Comparison of ENCODE assay signal across 11 mouse cellular contexts in the genomic region with DNA sequence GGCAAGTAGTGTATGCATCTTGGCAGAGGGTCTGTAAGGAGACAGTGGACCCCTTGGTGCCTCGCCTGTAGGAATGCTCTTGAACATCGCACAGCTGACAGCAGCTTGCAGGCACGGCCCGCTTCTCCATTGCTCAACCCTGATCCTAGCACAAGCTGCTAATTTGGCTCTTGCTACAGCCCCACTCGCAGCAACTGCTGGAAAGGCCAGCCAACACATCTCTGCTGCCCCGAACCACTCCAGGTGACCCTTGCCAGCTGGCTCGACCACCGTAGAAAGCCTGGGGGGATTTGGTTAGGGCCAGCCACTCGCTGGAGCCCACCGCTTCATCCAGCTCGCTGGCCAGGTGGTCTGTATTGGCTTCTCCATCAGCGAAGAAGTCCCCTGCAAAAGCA. TPM values are rescaled to one million over a fixed set of nuclear protein-coding genes. Genes with fewer than 3 reads are reported as not detected.
DNase-seq lines count a peak whose midpoint lies in the region; ATAC-seq and TF ChIP-seq lines count a peak whose summit lies in the region.
"Had no signal": no experiment of that assay in that cellular context is flagged by ENCODE, and none has a peak within 500 bp of the region (broad histone marks: within the 10 kb centered on the region; RNA-seq: fewer than 3 reads in every experiment).

No protein-coding gene starts in this region.

- no peak overlapping the region for H3K9ac ChIP-seq in embryonic facial prominence, embryonic 12.5 days
- H3K9ac ChIP-seq in hindbrain, embryonic 15.5 days = no peak overlapping the region
- H3K9ac ChIP-seq in midbrain, embryonic 15.5 days = no peak overlapping the region

- H3K27ac ChIP-seq in layer of hippocampus, adult 2 months = peak overlapping the region; percentile 72; the same call in 1 of the 2 replicates
- no peak overlapping the region for H3K27ac ChIP-seq in embryonic facial prominence, embryonic 12.5 days
- H3K27ac ChIP-seq in hindbrain, embryonic 15.5 days (replicated peaks) = no peak overlapping the region
- H3K27ac ChIP-seq in midbrain, embryonic 15.5 days = no peak overlapping the region

- 26% methylated on average over 12 of the region's 12 CpGs for WGBS in embryonic facial prominence, embryonic 12.5 days
- WGBS in hindbrain, embryonic 15.5 days = 39% methylated on average over 12 of the region's 12 CpGs
- WGBS in midbrain, embryonic 15.5 days = 34% methylated on average over 12 of the region's 12 CpGs

- H3K36me3 ChIP-seq in embryonic facial prominence, embryonic 12.5 days = no peaks in the 10 kb centered on the region
- H3K36me3 ChIP-seq in hindbrain, embryonic 15.5 days = no peaks in the 10 kb centered on the region
- H3K36me3 ChIP-seq in midbrain, embryonic 15.5 days (replicated peaks) = no peaks in the 10 kb centered on the region

- peak overlapping the region; percentile 58; the same call in 1 of the 2 replicates for H3K4me3 ChIP-seq in layer of hippocampus, adult 2 months
- peak overlapping the region; percentile 37; the same call in 1 of the 2 replicates for H3K4me3 ChIP-seq in embryonic facial prominence, embryonic 12.5 days
- H3K4me3 ChIP-seq in hindbrain, embryonic 15.5 days = no peak overlapping the region
- no peak overlapping the region for H3K4me3 ChIP-seq in midbrain, embryonic 15.5 days

- no peaks in the 10 kb centered on the region for H3K9me3 ChIP-seq in embryonic facial prominence, embryonic 12.5 days
- H3K9me3 ChIP-seq in hindbrain, embryonic 15.5 days = no peaks in the 10 kb centered on the region
- no peaks in the 10 kb centered on the region for H3K9me3 ChIP-seq in midbrain, embryonic 15.5 days

- H3K27me3 ChIP-seq in embryonic facial prominence, embryonic 12.5 days = peaks cover 61% of the 10 kb centered on the region
- peaks cover 54% of the 10 kb centered on the region for H3K27me3 ChIP-seq in hindbrain, embryonic 15.5 days
- peaks cover 59% of the 10 kb centered on the region for H3K27me3 ChIP-seq in midbrain, embryonic 15.5 days (replicated peaks)

- TF ChIP-seq CTCF in layer of hippocampus, adult 2 months (conservative IDR thresholded peaks at IDR 0.05) = no peak

- H3K4me2 ChIP-seq in embryonic facial prominence, embryonic 12.5 days (replicated peaks) = peak overlapping the region; percentile 76
- H3K4me2 ChIP-seq in hindbrain, embryonic 15.5 days = peak overlapping the region; percentile 67
- H3K4me2 ChIP-seq in midbrain, embryonic 15.5 days = 0 out of 2 replicates have a peak overlapping the region, but pooled peaks have one; percentile 46

- ATAC-seq in embryonic facial prominence, embryonic 12.5 days (ENCODE audit: insufficient number of reproducible peaks, insufficient read depth, low FRiP score, low TSS enrichment) = no peak
- no peak for ATAC-seq in hindbrain, embryonic 15.5 days (ENCODE audit: low FRiP score, low read depth)
- ATAC-seq in midbrain, embryonic 15.5 days (replicated peaks) = no peak
- ATAC-seq in megakaryocyte progenitor cell, adult 5-6 weeks (replicated peaks; ENCODE audit: poor library complexity) = no peak
- ATAC-seq: Patski had no signal

- peaks cover 15% of the 10 kb centered on the region for H3K4me1 ChIP-seq in embryonic facial prominence, embryonic 12.5 days
- peaks cover 19% of the 10 kb centered on the region for H3K4me1 ChIP-seq in hindbrain, embryonic 15.5 days (replicated peaks)
- H3K4me1 ChIP-seq in midbrain, embryonic 15.5 days = peaks cover 14% of the 10 kb centered on the region

- DNase-seq in layer of hippocampus, adult 2 months (ENCODE audit: low spot score in 2 of 2) = no peak
- DNase-seq in layer of hippocampus, adult 9-11 months = no peak
- DNase-seq in adrenal gland, postnatal 10 days = no peak
- no peak for DNase-seq in urinary bladder, postnatal 36 days (ENCODE audit: low spot score in 2 of 2)

RNA-seq across cellular contexts. Expression of a gene that starts 0.6 kb away (rescaled TPM):
- 1 to 10 TPM; 2.0 TPM for total RNA-seq in layer of hippocampus, adult 2 months (2021)
- 0.81 and 0.99 TPM in 2 replicates for polyA plus RNA-seq in embryonic facial prominence, embryonic 12.5 days (2016; fragmentation: Nextera tagmentation; extraction: Ambion mirVana)
- polyA plus RNA-seq in hindbrain, embryonic 15.5 days (2015; fragmentation: Nextera tagmentation; extraction: Ambion mirVana) = 0.69 and 0.97 TPM in 2 replicates
- 0.58 and 0.68 TPM in 2 replicates for polyA plus RNA-seq in midbrain, embryonic 15.5 days (2015; fragmentation: Nextera tagmentation; extraction: Ambion mirVana)
- 1 to 10 TPM; 5.3 to 6.9 TPM for total RNA-seq in adrenal gland, postnatal 10 days (2021)
- 0.85 and 1.9 TPM in 2 replicates for total RNA-seq in megakaryocyte progenitor cell, adult 5-6 weeks (2015)
- 1.9 TPM in 2 replicates for total RNA-seq in megakaryocyte progenitor cell, adult 5-6 weeks (2017)

RNA-seq across cellular contexts. Expression of a gene that starts 1.9 kb away (rescaled TPM):
- not detected for total RNA-seq in layer of hippocampus, adult 2 months (2021)
- polyA plus RNA-seq in embryonic facial prominence, embryonic 12.5 days (2016; fragmentation: Nextera tagmentation; extraction: Ambion mirVana) = not detected in 2 replicates
- 0.51 and 1.2 TPM in 2 replicates for polyA plus RNA-seq in hindbrain, embryonic 15.5 days (2015; fragmentation: Nextera tagmentation; extraction: Ambion mirVana)
- polyA plus RNA-seq in midbrain, embryonic 15.5 days (2015; fragmentation: Nextera tagmentation; extraction: Ambion mirVana) = 0.48 and 1.3 TPM in 2 replicates
- total RNA-seq in adrenal gland, postnatal 10 days (2021) = under 1 TPM in 1 of 2 experiments, not detected in 1; 0.51 TPM
- total RNA-seq in megakaryocyte progenitor cell, adult 5-6 weeks (2015) = not detected in 2 replicates
- total RNA-seq in megakaryocyte progenitor cell, adult 5-6 weeks (2017) = not detected in 2 replicates
- total RNA-seq: left cerebral cortex, postnatal 36 days had no signal
- polyA plus RNA-seq: erythroblast, embryonic 14.5 days; Patski had no signal

RNA-seq across cellular contexts. Expression of a gene that starts 21.7 kb away (rescaled TPM):
- 1 to 10 TPM; 2.8 TPM for total RNA-seq in layer of hippocampus, adult 2 months (2021)
- polyA plus RNA-seq in embryonic facial prominence, embryonic 12.5 days (2016; fragmentation: Nextera tagmentation; extraction: Ambion mirVana) = 9.0 and 9.4 TPM in 2 replicates
- polyA plus RNA-seq in hindbrain, embryonic 15.5 days (2015; fragmentation: Nextera tagmentation; extraction: Ambion mirVana) = 8.6 and 8.8 TPM in 2 replicates
- polyA plus RNA-seq in midbrain, embryonic 15.5 days (2015; fragmentation: Nextera tagmentation; extraction: Ambion mirVana) = 2.6 and 2.8 TPM in 2 replicates
- under 1 TPM; 0.57 to 0.70 TPM for total RNA-seq in adrenal gland, postnatal 10 days (2021)
- not detected in 2 replicates for total RNA-seq in megakaryocyte progenitor cell, adult 5-6 weeks (2015)
- not detected in 2 replicates for total RNA-seq in megakaryocyte progenitor cell, adult 5-6 weeks (2017)
- polyA plus RNA-seq: erythroblast, embryonic 14.5 days had no signal

RNA-seq across cellular contexts. Expression of a gene that starts 22.0 kb away (rescaled TPM):
- total RNA-seq in layer of hippocampus, adult 2 months (2021) = 1 to 10 TPM; 4.2 to 6.7 TPM
- 1.9 and 2.0 TPM in 2 replicates for polyA plus RNA-seq in embryonic facial prominence, embryonic 12.5 days (2016; fragmentation: Nextera tagmentation; extraction: Ambion mirVana)
- polyA plus RNA-seq in hindbrain, embryonic 15.5 days (2015; fragmentation: Nextera tagmentation; extraction: Ambion mirVana) = 0.92 and 1.4 TPM in 2 replicates
- polyA plus RNA-seq in midbrain, embryonic 15.5 days (2015; fragmentation: Nextera tagmentation; extraction: Ambion mirVana) = 1.0 and 1.4 TPM in 2 replicates
- total RNA-seq in adrenal gland, postnatal 10 days (2021) = 1 to 10 TPM; 2.2 to 3.1 TPM
- 1.9 and 2.0 TPM in 2 replicates for total RNA-seq in megakaryocyte progenitor cell, adult 5-6 weeks (2015)
- 1.5 and 1.6 TPM in 2 replicates for total RNA-seq in megakaryocyte progenitor cell, adult 5-6 weeks (2017)
- polyA plus RNA-seq: erythroblast, embryonic 14.5 days had no signal

RNA-seq across cellular contexts. Expression of a gene that starts 23.7 kb away (rescaled TPM):
- 10 to 100 TPM; 28.7 to 33.3 TPM for total RNA-seq in layer of hippocampus, adult 2 months (2021)
- polyA plus RNA-seq in embryonic facial prominence, embryonic 12.5 days (2016; fragmentation: Nextera tagmentation; extraction: Ambion mirVana) = 10.3 and 10.4 TPM in 2 replicates
- 9.4 and 11.2 TPM in 2 replicates for polyA plus RNA-seq in hindbrain, embryonic 15.5 days (2015; fragmentation: Nextera tagmentation; extraction: Ambion mirVana)
- polyA plus RNA-seq in midbrain, embryonic 15.5 days (2015; fragmentation: Nextera tagmentation; extraction: Ambion mirVana) = 12.4 and 14.0 TPM in 2 replicates
- 10 to 100 TPM; 12.4 to 14.7 TPM for total RNA-seq in adrenal gland, postnatal 10 days (2021)
- 7.9 and 9.5 TPM in 2 replicates for total RNA-seq in megakaryocyte progenitor cell, adult 5-6 weeks (2015)
- total RNA-seq in megakaryocyte progenitor cell, adult 5-6 weeks (2017) = 2.5 and 3.2 TPM in 2 replicates

Comparison
In these comparisons a context has a peak if more than half of its experiments do, and no peak if none do; other contexts are left out.
1. H3K4me3 ChIP-seq: peak in layer of hippocampus, adult 2 months (single experiment) and embryonic facial prominence, embryonic 12.5 days (single experiment); none in hindbrain, embryonic 15.5 days (single experiment) and midbrain, embryonic 15.5 days (single experiment).
2. Peak in every context shown above with its lines, with median percentiles within 50 percentile points of each other: H3K4me2 ChIP-seq.